Comparison of ENCODE assay signal across 14 mouse cellular contexts in the genomic region with DNA sequence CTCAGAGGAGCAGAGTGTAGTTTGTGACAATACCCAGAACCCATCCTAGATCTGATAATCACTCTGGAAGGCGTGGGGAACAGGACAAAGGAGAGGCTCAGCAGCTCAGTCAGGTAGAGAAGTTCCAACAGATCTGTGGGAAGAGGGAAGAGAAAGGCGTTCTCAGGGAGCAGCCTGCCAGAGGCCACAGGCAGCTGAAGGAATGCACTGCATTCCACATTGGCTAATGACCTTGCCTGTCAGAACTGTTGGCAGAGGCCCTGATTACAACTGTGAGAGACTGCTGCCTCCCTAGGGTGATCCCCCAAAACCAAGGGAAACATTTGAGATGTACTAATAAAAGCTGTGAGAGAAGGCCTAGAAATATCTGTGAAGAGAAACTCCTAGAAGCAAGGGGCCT.
DNase-seq lines count a peak whose midpoint lies in the region; ATAC-seq and TF ChIP-seq lines count a peak whose summit lies in the region.
"Had no signal": no experiment of that assay in that cellular context is flagged by ENCODE, and none has a peak within 500 bp of the region (broad histone marks: within the 10 kb centered on the region; RNA-seq: fewer than 3 reads in every experiment).

No protein-coding gene starts in this region.

- H3K4me3 ChIP-seq in liver, adult 2 months (ENCODE audit: insufficient read depth, low read depth, low read length), result no peak overlapping the region
- H3K4me3 ChIP-seq in liver, embryonic 12.5 days, result no peak overlapping the region
- no peak overlapping the region for H3K4me3 ChIP-seq in heart, embryonic 11.5 days (ENCODE audit: low read depth, low read length)
- H3K4me3 ChIP-seq: erythroblast, embryonic 14.5 days had no signal

- no peaks in the 10 kb centered on the region for H3K79me2 ChIP-seq in liver, adult 2 months (ENCODE audit: control insufficient read depth, insufficient read depth, low read length)

- TF ChIP-seq POLR2A in liver, adult 2 months (IDR thresholded peaks at IDR 0.05; ENCODE audit: extremely low read depth, insufficient read depth, low read length), result no peak

- H3K9ac ChIP-seq in liver, adult 2 months (ENCODE audit: low read depth, low read length), result no peak overlapping the region
- H3K9ac ChIP-seq in liver, embryonic 12.5 days, result no peak overlapping the region
- no peak overlapping the region for H3K9ac ChIP-seq in heart, embryonic 11.5 days (ENCODE audit: low read depth, low read length)

- H3K36me3 ChIP-seq in liver, adult 2 months (ENCODE audit: control insufficient read depth, insufficient read depth, low read length), result no peaks in the 10 kb centered on the region
- H3K36me3 ChIP-seq in liver, embryonic 12.5 days, result no peaks in the 10 kb centered on the region
- H3K36me3 ChIP-seq in heart, embryonic 11.5 days (ENCODE audit: control insufficient read depth, insufficient read depth, low read length), result no peaks in the 10 kb centered on the region

- 42% methylated on average over 2 of the region's 2 CpGs for WGBS in liver, adult 2 months
- 40% methylated on average over 2 of the region's 2 CpGs for WGBS in liver, embryonic 12.5 days (ENCODE audit: insufficient replicate concordance)
- 25% methylated on average over 2 of the region's 2 CpGs for WGBS in heart, embryonic 11.5 days (ENCODE audit: insufficient replicate concordance)

- no peaks in the 10 kb centered on the region for H3K4me1 ChIP-seq in liver, adult 2 months (ENCODE audit: control insufficient read depth, insufficient read depth, low read length)
- no peaks in the 10 kb centered on the region for H3K4me1 ChIP-seq in liver, embryonic 12.5 days
- H3K4me1 ChIP-seq in heart, embryonic 11.5 days (ENCODE audit: control insufficient read depth, insufficient read depth, low read length), result no peaks in the 10 kb centered on the region

- TF ChIP-seq CTCF in liver, adult 2 months (IDR thresholded peaks at IDR 0.05; ENCODE audit: low read depth, low read length), result no peak

- DNase-seq in liver, adult 2 months (ENCODE audit: extremely low read depth, low read depth, low spot score), result peak; percentile 23
- DNase-seq in adrenal gland, postnatal 14 days, result peak; percentile 75
- peak; percentile 4 to 47 for DNase-seq in kidney, postnatal 25 days
- DNase-seq in thymus, postnatal 4 days, result no peak
- DNase-seq in thymus, postnatal 10 days (ENCODE audit: low spot score in 2 of 2), result no peak
- no peak for DNase-seq in right cerebral cortex, adult 18-20 months
- DNase-seq: cerebellum, adult 9-10 months; right cerebral cortex, postnatal 4 days had no signal

- no peak overlapping the region for H3K4me2 ChIP-seq in liver, embryonic 12.5 days
- no peak overlapping the region for H3K4me2 ChIP-seq in heart, embryonic 11.5 days

- no peaks in the 10 kb centered on the region for H3K27me3 ChIP-seq in liver, adult 2 months (ENCODE audit: control insufficient read depth, insufficient read depth, low read length)
- H3K27me3 ChIP-seq in liver, embryonic 12.5 days (replicated peaks), result 0 out of 2 replicates have a peak, but pooled peaks cover 3% of the 10 kb centered on the region
- H3K27me3 ChIP-seq in heart, embryonic 11.5 days (ENCODE audit: control insufficient read depth, insufficient read depth, low read length), result no peaks in the 10 kb centered on the region
- H3K27me3 ChIP-seq: CH12.LX had no signal

- no peak overlapping the region for H3K27ac ChIP-seq in liver, adult 2 months (replicated peaks; ENCODE audit: insufficient read depth, low read depth, low read length)
- H3K27ac ChIP-seq in liver, embryonic 12.5 days, result no peak overlapping the region
- H3K27ac ChIP-seq in heart, embryonic 11.5 days (ENCODE audit: low read depth, low read length), result no peak overlapping the region; the same call in 1 of the 2 replicates
- H3K27ac ChIP-seq: macrophage had no signal

- no peaks in the 10 kb centered on the region for H3K9me3 ChIP-seq in liver, embryonic 12.5 days (replicated peaks)
- no peaks in the 10 kb centered on the region for H3K9me3 ChIP-seq in heart, embryonic 11.5 days (replicated peaks; ENCODE audit: control insufficient read depth, low read length)

- no peak for ATAC-seq in liver, embryonic 12.5 days
- ATAC-seq in heart, embryonic 11.5 days (replicated peaks; ENCODE audit: insufficient number of reproducible peaks, low FRiP score, low TSS enrichment), result 0 out of 2 replicates have a peak, but pooled peaks have one; percentile 26
- ATAC-seq: intestine, postnatal 0 days had no signal

Comparison
In these comparisons a context has a peak if more than half of its experiments do, and no peak if none do; other contexts are left out.
1. DNase-seq: peak in liver, adult 2 months (single experiment), adrenal gland, postnatal 14 days (single experiment) and kidney, postnatal 25 days (2 of 2); none in thymus, postnatal 4 days (single experiment), thymus, postnatal 10 days (0 of 2) and right cerebral cortex, adult 18-20 months (single experiment).